Comparison of ENCODE assay signal across 9 mouse cellular contexts in the genomic region with DNA sequence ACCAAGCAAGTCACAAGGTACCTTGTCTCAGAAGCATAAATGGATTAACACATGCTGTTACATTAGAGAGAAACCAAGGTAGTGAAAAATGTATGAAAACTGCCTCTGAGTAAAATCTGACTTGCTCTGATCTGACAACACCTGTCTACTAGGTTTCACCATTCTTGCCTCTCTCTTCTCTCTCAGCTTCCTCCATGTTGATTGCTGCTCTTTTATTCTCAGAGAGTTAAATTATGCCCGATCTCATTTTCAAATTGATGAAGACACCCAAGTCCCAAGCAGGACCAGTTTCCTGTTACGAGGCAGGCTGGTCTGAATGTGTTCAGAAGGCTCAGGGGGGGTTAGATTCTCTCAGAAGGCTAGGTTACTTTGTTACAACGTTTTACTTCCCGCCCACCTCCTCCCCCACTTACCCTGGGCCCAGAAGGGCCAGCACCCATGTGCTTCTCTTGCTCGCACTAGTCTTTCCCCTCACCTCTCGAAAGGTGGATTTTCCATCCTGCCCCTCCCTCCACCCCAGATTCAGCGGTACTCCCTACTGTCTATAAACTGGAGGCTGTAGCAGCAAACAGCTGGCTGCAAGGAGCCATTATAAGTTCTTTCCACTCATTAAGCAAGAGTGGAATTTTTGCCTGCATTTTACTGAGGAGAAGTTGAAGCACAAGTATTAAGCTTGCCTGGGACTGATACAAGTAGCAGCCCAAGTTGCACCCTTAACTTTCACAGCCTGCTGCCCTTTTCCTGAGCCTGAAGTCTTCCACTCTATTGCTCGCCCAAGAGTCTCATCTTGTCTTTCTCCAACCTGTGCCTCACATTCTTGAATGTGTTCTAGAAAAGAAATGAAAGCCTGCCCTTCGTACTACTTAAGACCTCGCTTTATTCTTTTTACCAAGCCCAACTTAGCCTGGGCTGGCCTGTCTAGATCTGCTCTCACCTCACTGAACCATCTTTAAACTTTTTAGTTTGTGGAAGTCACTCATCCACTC. TPM values are rescaled to one million over a fixed set of nuclear protein-coding genes. Genes with fewer than 3 reads are reported as not detected.
DNase-seq lines count a peak whose midpoint lies in the region; ATAC-seq and TF ChIP-seq lines count a peak whose summit lies in the region.
"Had no signal": no experiment of that assay in that cellular context is flagged by ENCODE, and none has a peak within 500 bp of the region (broad histone marks: within the 10 kb centered on the region; RNA-seq: fewer than 3 reads in every experiment).

No protein-coding gene starts in this region.

- H3K27me3 ChIP-seq in heart, postnatal 0 days (ENCODE audit: control insufficient read depth, insufficient read depth, low read length), result no peaks in the 10 kb centered on the region
- H3K27me3 ChIP-seq in liver, embryonic 14.5 days (ENCODE audit: control insufficient read depth, insufficient read depth, low read length), result no peaks in the 10 kb centered on the region

- H3K27ac ChIP-seq in ES-E14 (ENCODE audit: insufficient read depth, low read depth, low read length, poor library complexity, severe bottlenecking), result peak overlapping the region; percentile 75; the same call in 1 of the 2 replicates
- peak overlapping the region; percentile 88; the same call in 1 of the 2 replicates for H3K27ac ChIP-seq in heart, postnatal 0 days (ENCODE audit: low read depth)
- no peak overlapping the region for H3K27ac ChIP-seq in liver, embryonic 14.5 days

- WGBS in heart, postnatal 0 days, result 73% methylated on average over 10 of the region's 10 CpGs
- WGBS in liver, embryonic 14.5 days (ENCODE audit: insufficient replicate concordance), result 61% methylated on average over 10 of the region's 10 CpGs

- peak overlapping the region; percentile 93 for H3K4me2 ChIP-seq in heart, postnatal 0 days (ENCODE audit: low read depth, low read length)
- H3K4me2 ChIP-seq in liver, embryonic 14.5 days (ENCODE audit: low read depth), result peak overlapping the region; percentile 69

- no peak for ATAC-seq in heart, postnatal 0 days (ENCODE audit: insufficient read depth, low read depth)
- no peak for ATAC-seq in liver, embryonic 14.5 days (ENCODE audit: insufficient read depth)

- H3K4me3 ChIP-seq in ES-E14 (ENCODE audit: insufficient read depth in 1 of 2, low read depth in 1 of 2, low read length in 2 of 2, poor library complexity in 1 of 2, severe bottlenecking in 1 of 2), result peak overlapping the region; percentile 89 to 100
- H3K4me3 ChIP-seq in heart, postnatal 0 days (ENCODE audit: low read depth, low read length), result peak overlapping the region; percentile 99
- peak overlapping the region in 1 of 2 experiments; percentile 88; a peak in 2 of 4 replicates for H3K4me3 ChIP-seq in liver, embryonic 14.5 days (ENCODE audit: insufficient read depth in 1 of 2, low read depth in 2 of 2, low read length in 2 of 2)

- TF ChIP-seq EP300 in heart, postnatal 0 days (IDR thresholded peaks at IDR 0.05; ENCODE audit: low read depth), result no peak
- no peak for TF ChIP-seq EP300 in liver, embryonic 14.5 days (IDR thresholded peaks at IDR 0.05; ENCODE audit: low read depth)

- H3K4me1 ChIP-seq in ES-E14 (ENCODE audit: control insufficient read depth in 2 of 2, insufficient read depth in 2 of 2, low read length in 2 of 2, poor library complexity in 1 of 2), result peaks cover 2 to 4% of the 10 kb centered on the region in 2 experiments; a peak in 1 of 4 replicates
- H3K4me1 ChIP-seq in heart, postnatal 0 days (ENCODE audit: control insufficient read depth, insufficient read depth), result peaks cover 7% of the 10 kb centered on the region; the same call in 1 of the 2 replicates
- H3K4me1 ChIP-seq in liver, embryonic 14.5 days (replicated peaks; ENCODE audit: control insufficient read depth in 2 of 2, insufficient read depth in 2 of 2, low read length in 1 of 2), result peaks cover 6 to 18% of the 10 kb centered on the region in 2 experiments; a peak in 3 of 4 replicates

- in situ Hi-C loops in ES-E14 (cut with MboI; ENCODE audit: low sequenced_read_pairs in 2 of 2, unreplicated experiment in 2 of 2), result no loop called here

- H3K9me3 ChIP-seq in ES-E14 (ENCODE audit: control insufficient read depth, insufficient read depth, low read depth, low read length), result no peaks in the 10 kb centered on the region
- no peaks in the 10 kb centered on the region for H3K9me3 ChIP-seq in heart, postnatal 0 days (replicated peaks; ENCODE audit: control insufficient read depth, low read length)
- no peaks in the 10 kb centered on the region for H3K9me3 ChIP-seq in liver, embryonic 14.5 days (ENCODE audit: control insufficient read depth, low read length)

- H3K36me3 ChIP-seq in ES-E14 (ENCODE audit: control insufficient read depth, insufficient read depth, low read length, poor library complexity, severe bottlenecking), result no peaks in the 10 kb centered on the region
- H3K36me3 ChIP-seq in heart, postnatal 0 days (replicated peaks; ENCODE audit: control insufficient read depth, insufficient read depth, low read length), result no peaks in the 10 kb centered on the region
- H3K36me3 ChIP-seq in liver, embryonic 14.5 days (replicated peaks; ENCODE audit: control insufficient read depth, insufficient read depth, low read depth), result no peaks in the 10 kb centered on the region

- TF ChIP-seq CTCF in heart, postnatal 0 days (IDR thresholded peaks at IDR 0.05; ENCODE audit: low read depth), result no peak
- no peak for TF ChIP-seq CTCF in liver, embryonic 14.5 days (IDR thresholded peaks at IDR 0.05; ENCODE audit: low read depth)

- DNase-seq in 416B (ENCODE audit: low read depth), result peak; percentile 46
- no peak for DNase-seq in ES-E14 (ENCODE audit: low read depth, low spot score)
- no peak for DNase-seq in heart, postnatal 0 days (ENCODE audit: low spot score)
- DNase-seq in liver, embryonic 14.5 days (ENCODE audit: low read depth in 3 of 3, low spot score in 3 of 3), result no peak
- DNase-seq in thymus, postnatal 10 days (ENCODE audit: low spot score in 2 of 2), result peak; percentile 9 to 20
- no peak for DNase-seq in left cerebral cortex, adult 18-20 months (ENCODE audit: low spot score in 2 of 2)
- DNase-seq in spleen, adult 12 weeks (ENCODE audit: low spot score), result no peak
- DNase-seq in spleen, postnatal 36 days (ENCODE audit: low spot score in 2 of 2), result no peak

- H3K9ac ChIP-seq in ES-E14 (ENCODE audit: insufficient read depth, low read depth, low read length, poor library complexity, severe bottlenecking), result peak overlapping the region; percentile 99; the same call in 1 of the 2 replicates
- peak overlapping the region; percentile 93 for H3K9ac ChIP-seq in heart, postnatal 0 days (replicated peaks; ENCODE audit: low read depth, low read length)
- peak overlapping the region; percentile 91 for H3K9ac ChIP-seq in liver, embryonic 14.5 days (replicated peaks)

TF ChIP-seq in ES-E14, 5 proteins besides CTCF, POLR2A, EP300 and RAD21:
- TF ChIP-seq ZC3H11A (IDR thresholded peaks at IDR 0.05; ENCODE audit: borderline replicate concordance, low read depth, low read length) (no peak), CHD2 (IDR thresholded peaks at IDR 0.05; ENCODE audit: low read depth, low read length) (no peak), HCFC1 (IDR thresholded peaks at IDR 0.05; ENCODE audit: borderline replicate concordance, insufficient read depth, low read length) (no peak), MAFK (IDR thresholded peaks at IDR 0.05; ENCODE audit: insufficient read depth, low read depth, low read length) (no peak), ZNF384 (IDR thresholded peaks at IDR 0.05; ENCODE audit: low read depth, low read length) (no peak)

RNA-seq across cellular contexts. Expression of a gene that starts 1.2 kb away (rescaled TPM):
- 14.3 and 15.9 TPM in 2 replicates for total RNA-seq in ES-E14 (2012; rRNA removed)
- 12.3 and 17.7 TPM in 2 replicates for total RNA-seq in heart, postnatal 0 days (2014; rRNA removed; ENCODE audit: low replicate concordance)
- polyA plus RNA-seq in heart, postnatal 0 days (2015; fragmentation: Nextera tagmentation; extraction: Ambion mirVana), result 5.7 and 5.8 TPM in 2 replicates
- polyA plus RNA-seq in liver, embryonic 14.5 days (2012; rRNA removed), result 5.4 and 5.8 TPM in 2 replicates
- polyA plus RNA-seq in liver, embryonic 14.5 days (2014; fragmentation: Nextera tagmentation; extraction: Ambion mirVana), result 11.2 and 11.4 TPM in 2 replicates
- 1 to 10 TPM; 3.3 to 3.7 TPM for total RNA-seq in left cerebral cortex, adult 18-20 months (2021)

RNA-seq across cellular contexts. Expression of a gene that starts 57.1 kb away (rescaled TPM):
- 0.18 and 0.21 TPM in 2 replicates for total RNA-seq in ES-E14 (2012; rRNA removed)
- total RNA-seq in heart, postnatal 0 days (2014; rRNA removed; ENCODE audit: low replicate concordance), result not detected in 2 replicates
- polyA plus RNA-seq in heart, postnatal 0 days (2015; fragmentation: Nextera tagmentation; extraction: Ambion mirVana), result not detected in 2 replicates
- 0.15 and 0.18 TPM in 2 replicates for polyA plus RNA-seq in liver, embryonic 14.5 days (2012; rRNA removed)
- 0.18 and 0.30 TPM in 2 replicates for polyA plus RNA-seq in liver, embryonic 14.5 days (2014; fragmentation: Nextera tagmentation; extraction: Ambion mirVana)
- total RNA-seq in left cerebral cortex, adult 18-20 months (2021), result not detected
- total RNA-seq: heart, adult 18-20 months had no signal

Comparison
In these comparisons a context has a peak if more than half of its experiments do, and no peak if none do; other contexts are left out.
1. DNase-seq: peak in 416B (single experiment) and thymus, postnatal 10 days (2 of 2); none in ES-E14 (single experiment), heart, postnatal 0 days (single experiment), liver, embryonic 14.5 days (0 of 3), left cerebral cortex, adult 18-20 months (0 of 2), spleen, adult 12 weeks (single experiment) and spleen, postnatal 36 days (0 of 2).
2. Peak in every context shown above with its lines, with median percentiles within 50 percentile points of each other: H3K9ac ChIP-seq.